Mouse (Mus musculus): Measurements from ENCODE around the gene Gm20388.

- no peak; the same call in 1 of the 2 replicates for TF ChIP-seq EP300 (IDR thresholded peaks at IDR 0.05; ENCODE audit: low read depth)
- no peak for TF ChIP-seq CTCF (IDR thresholded peaks at IDR 0.05; ENCODE audit: low read depth)
Observed at GRCm38 (mm10) chr8:122144729-122145311, 2234.2 kb downstream of the Gm20388 start.
